Mouse (Mus musculus): Measurements from ENCODE around the gene Sco1.
A peak's percentile ranks its signal among the peaks of the same experiment; 100 is the strongest.

Sco1 gene

GRCm38 (mm10) chr11:67043007-67043406 lies 9.5 kb upstream of the Sco1 start:
- DNase-seq (ENCODE audit: low spot score in 2 of 2): no peak

- DNase-seq (ENCODE audit: low spot score in 2 of 2): no peak
Observed at GRCm38 (mm10) chr11:67044959-67045358, 7.5 kb upstream of the Sco1 start.

- no peak for DNase-seq (ENCODE audit: low spot score in 2 of 2)
Observed at GRCm38 (mm10) chr11:67047199-67047598, 5.3 kb upstream of the Sco1 start.

- no peak for DNase-seq (ENCODE audit: low spot score in 2 of 2)
Observed at GRCm38 (mm10) chr11:67048496-67048895, 4.0 kb upstream of the Sco1 start.

- no peak for DNase-seq (ENCODE audit: low spot score in 2 of 2)
Observed at GRCm38 (mm10) chr11:67049256-67049655, 3.2 kb upstream of the Sco1 start.

GRCm38 (mm10) chr11:67051676-67052320 lies 672 bp upstream of the Sco1 start:
- DNase-seq (ENCODE audit: low spot score in 2 of 2): no peak

- no peak for DNase-seq (ENCODE audit: low spot score in 2 of 2)
Observed at GRCm38 (mm10) chr11:67054754-67055365, 2.4 kb downstream of the Sco1 start.

- DNase-seq (ENCODE audit: low spot score in 2 of 2): no peak
Observed at GRCm38 (mm10) chr11:67061311-67061710, 8.8 kb downstream of the Sco1 start.

GRCm38 (mm10) chr11:67062726-67063125 lies 10.3 kb downstream of the Sco1 start:
- DNase-seq (ENCODE audit: low spot score in 2 of 2): no peak

- DNase-seq (ENCODE audit: low spot score in 2 of 2): no peak
Observed at GRCm38 (mm10) chr11:67067741-67068140, 15.3 kb downstream of the Sco1 start.

- DNase-seq (ENCODE audit: low spot score in 2 of 2): no peak
Observed at GRCm38 (mm10) chr11:67072615-67073130, 20.2 kb downstream of the Sco1 start.

- DNase-seq (ENCODE audit: low spot score in 2 of 2): no peak
Observed at GRCm38 (mm10) chr11:67075036-67075435, 22.6 kb downstream of the Sco1 start.

GRCm38 (mm10) chr11:67076781-67077180 lies 24.3 kb downstream of the Sco1 start:
- no peak for DNase-seq (ENCODE audit: low spot score in 2 of 2)

- DNase-seq (ENCODE audit: low spot score in 2 of 2): no peak
Observed at GRCm38 (mm10) chr11:67077435-67077834, 25.0 kb downstream of the Sco1 start.

- no peak for DNase-seq (ENCODE audit: low spot score in 2 of 2)
Observed at GRCm38 (mm10) chr11:67078000-67078399, 25.5 kb downstream of the Sco1 start, which contains the start of gene Myh3. TSS of gene Myh3 (plus strand) at chr11:67078300.

- DNase-seq (ENCODE audit: low spot score in 2 of 2): no peak
Observed at GRCm38 (mm10) chr11:67078888-67079287, 26.4 kb downstream of the Sco1 start.

GRCm38 (mm10) chr11:67079740-67080139 lies 27.3 kb downstream of the Sco1 start:
- DNase-seq (ENCODE audit: low spot score in 2 of 2): no peak

GRCm38 (mm10) chr11:67080168-67080567 lies 27.7 kb downstream of the Sco1 start:
- peak in 1 of 2 experiments; percentile 29 for DNase-seq (ENCODE audit: low spot score in 2 of 2)

GRCm38 (mm10) chr11:67081125-67081649 lies 28.7 kb downstream of the Sco1 start:
- DNase-seq (ENCODE audit: low spot score in 2 of 2): no peak

- DNase-seq (ENCODE audit: low spot score in 2 of 2): no peak
Observed at GRCm38 (mm10) chr11:67082188-67082587, 29.7 kb downstream of the Sco1 start.

- no peak for DNase-seq (ENCODE audit: low spot score in 2 of 2)
Observed at GRCm38 (mm10) chr11:67082793-67083192, 30.3 kb downstream of the Sco1 start.

- no peak for DNase-seq (ENCODE audit: low spot score in 2 of 2)
Observed at GRCm38 (mm10) chr11:67083239-67083638, 30.8 kb downstream of the Sco1 start.

GRCm38 (mm10) chr11:67083712-67084340 lies 31.4 kb downstream of the Sco1 start:
- no peak for DNase-seq (ENCODE audit: low spot score in 2 of 2)
